Mouse (Mus musculus) heart, adult 2 months (tissue): ENCODE data around the gene Fbxw2.

Source experiments
- EP300 ChIP-seq: fragments of 200-500 bp; IDR thresholded peaks from 2 replicates; pipeline ENCODE4 v1.6.1; 2011; ENCODE audit warnings: low read depth, low read length, control low read depth; ENCODE audit not compliant: insufficient read depth
- POLR2A ChIP-seq: fragments of 200-500 bp; IDR thresholded peaks from 2 replicates; pipeline ENCODE4 v1.6.1; 2011; ENCODE audit warnings: mild to moderate bottlenecking, low read depth, low read length, control low read depth; ENCODE audit not compliant: insufficient read depth

- TF ChIP-seq POLR2A (no peak), EP300 (no peak)
Observed at GRCm38 (mm10) chr2:34794511-34794910, 31.6 kb downstream of the Fbxw2 start.
